Mouse (Mus musculus) B cell, adult 2 months (primary cell): Measurements from ENCODE around the gene Pdik1l.
"Not testable (repeated sequence)": the region's sequence is repeated elsewhere in the genome, so short reads cannot be mapped to it uniquely, and the experiment has no call there.

Source experiments
- DNase-seq, 2 experiments: peaks; one replicate each; pipeline ENCODE4 v3.0.0; 2022

Pdik1l gene

GRCm38 (mm10) chr4:134298626-134299497, 11.2 kb upstream of the Pdik1l start:
- DNase-seq: no peak

GRCm38 (mm10) chr4:134297369-134297768, 9.7 kb upstream of the Pdik1l start:
- DNase-seq: no peak

GRCm38 (mm10) chr4:134296523-134296922, 8.8 kb upstream of the Pdik1l start:
- no peak for DNase-seq

GRCm38 (mm10) chr4:134296096-134296495, 8.4 kb upstream of the Pdik1l start:
- not testable (repeated sequence) for DNase-seq

GRCm38 (mm10) chr4:134293692-134294163, 6.0 kb upstream of the Pdik1l start:
- DNase-seq: no peak

GRCm38 (mm10) chr4:134293061-134293691, 5.5 kb upstream of the Pdik1l start:
- no peak for DNase-seq

GRCm38 (mm10) chr4:134292067-134292466, 4.4 kb upstream of the Pdik1l start:
- peak; percentile 90 to 91 for DNase-seq

GRCm38 (mm10) chr4:134288397-134289256, 932 bp upstream of the Pdik1l start:
- no peak for DNase-seq

- DNase-seq: peak; percentile 99 to 100
Observed at GRCm38 (mm10) chr4:134287168-134287564, 529 bp downstream of the Pdik1l start.

GRCm38 (mm10) chr4:134286226-134287167, 1.2 kb downstream of the Pdik1l start:
- no peak for DNase-seq

- DNase-seq: no peak
Observed at GRCm38 (mm10) chr4:134284942-134285341, 2.8 kb downstream of the Pdik1l start.

- peak; percentile 57 to 61 for DNase-seq
Observed at GRCm38 (mm10) chr4:134273417-134274345, 14.0 kb downstream of the Pdik1l start.

- DNase-seq: no peak
Observed at GRCm38 (mm10) chr4:134272731-134273416, 14.8 kb downstream of the Pdik1l start.

GRCm38 (mm10) chr4:134271979-134272378, 15.7 kb downstream of the Pdik1l start:
- no peak for DNase-seq

GRCm38 (mm10) chr4:134269622-134270021, 18.1 kb downstream of the Pdik1l start:
- peak; percentile 44 to 49 for DNase-seq

GRCm38 (mm10) chr4:134268102-134268655, 19.5 kb downstream of the Pdik1l start:
- no peak for DNase-seq

- DNase-seq: no peak
Observed at GRCm38 (mm10) chr4:134265860-134266585, 21.7 kb downstream of the Pdik1l start.

- DNase-seq: peak; percentile 56 to 61
Observed at GRCm38 (mm10) chr4:134263191-134263590, 24.5 kb downstream of the Pdik1l start.

- DNase-seq: no peak
Observed at GRCm38 (mm10) chr4:134258354-134258753, 29.3 kb downstream of the Pdik1l start.
